Mouse (Mus musculus): Measurements from ENCODE around the gene Nop2.

The Nop2 gene

GRCm38 (mm10) chr6:125131302-125132156 lies at the start of gene Nop2:
Nop2 (plus strand) TSS chr6:125131909.
- peak; percentile 93 for DNase-seq

DNA sequence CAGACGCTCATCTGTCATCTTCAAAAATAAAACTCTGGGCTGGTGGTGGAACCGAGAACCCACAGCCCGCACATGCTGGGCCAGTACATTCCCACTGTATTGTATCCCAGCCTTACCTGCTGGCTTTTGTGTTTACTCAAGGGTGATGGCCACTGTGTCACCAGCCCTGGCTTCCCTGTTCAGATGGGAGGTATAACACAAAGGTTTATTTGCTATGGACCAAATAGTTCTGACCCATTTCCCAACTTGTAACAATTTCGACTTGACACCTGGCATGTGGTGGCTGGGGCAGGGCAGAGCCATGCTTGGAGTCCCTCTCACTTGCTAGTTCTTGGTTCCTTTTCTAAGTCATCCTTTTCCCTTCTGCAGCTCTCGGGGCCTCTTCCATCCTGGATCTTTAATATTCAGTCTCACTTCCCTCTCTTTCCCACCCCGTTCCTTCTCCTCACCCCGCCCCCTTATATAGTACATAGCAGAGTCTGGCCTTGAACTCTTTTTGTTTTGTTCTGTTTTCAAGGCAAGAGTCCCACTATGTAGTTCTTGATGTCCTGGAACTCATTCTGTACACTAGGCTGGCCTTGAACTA lies 48.8 kb upstream of the Nop2 start:
- no peak for DNase-seq

DNA sequence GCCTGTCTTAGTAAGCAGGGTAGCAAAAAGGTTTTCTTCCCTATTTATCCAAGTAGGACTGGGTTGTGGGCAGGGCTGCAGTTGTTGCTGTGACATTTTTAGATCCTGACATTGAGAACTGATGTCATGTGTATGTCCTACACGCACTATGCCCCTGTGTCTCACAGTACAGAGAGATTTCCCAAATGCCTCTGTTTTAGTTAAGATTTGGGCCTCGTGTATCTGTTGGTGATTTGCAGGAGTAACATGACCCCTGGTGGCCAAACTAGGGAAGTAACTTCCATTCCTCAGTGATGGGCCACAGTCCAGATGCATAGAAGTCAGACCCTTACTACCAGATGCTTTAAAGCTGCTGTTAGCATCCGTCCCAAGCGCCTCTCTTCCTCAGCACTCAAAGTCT lies 47.3 kb upstream of the Nop2 start:
- DNase-seq = peak; percentile 81

GRCm38 (mm10) chr6:125087937-125088336 lies 43.8 kb upstream of the Nop2 start:
- DNase-seq = no peak

DNA sequence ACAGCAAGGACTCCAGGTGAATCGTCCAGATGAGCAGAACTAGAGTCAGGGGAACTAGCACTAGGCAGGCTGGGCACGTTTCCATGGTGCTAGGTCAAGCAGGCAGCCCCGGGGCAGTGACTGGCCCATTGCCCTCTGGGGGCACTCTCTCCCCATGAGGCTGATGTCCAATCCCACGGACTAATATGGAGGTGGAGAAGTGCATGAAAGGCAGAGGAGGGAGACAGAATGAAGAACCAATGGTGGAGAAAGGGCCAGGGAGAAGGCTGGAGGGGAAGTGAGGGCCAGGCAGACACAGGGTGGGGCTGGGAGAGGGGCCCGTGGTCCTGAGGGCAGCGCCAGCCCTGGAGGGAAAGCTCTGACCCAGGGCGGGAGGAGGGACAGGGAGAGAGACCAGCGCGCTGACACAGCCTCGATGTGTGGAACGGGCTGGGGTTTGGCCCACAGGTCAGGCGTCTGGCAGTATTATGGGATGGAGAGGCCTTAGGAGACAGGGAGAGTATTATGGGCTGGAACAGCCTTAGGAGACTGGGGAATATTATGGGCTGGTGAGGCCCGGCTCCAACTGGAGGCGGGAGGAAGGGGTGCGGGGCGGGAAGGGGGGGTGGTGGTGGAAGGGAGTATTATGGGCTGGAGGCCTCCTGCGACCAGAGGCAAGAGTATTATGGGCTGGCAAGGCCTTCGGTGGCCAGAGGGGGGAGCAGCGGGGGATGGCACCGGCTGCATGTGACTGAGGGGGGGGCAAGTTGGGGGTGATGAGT lies 43.0 kb upstream of the Nop2 start:
- peak; percentile 91 for DNase-seq

DNA sequence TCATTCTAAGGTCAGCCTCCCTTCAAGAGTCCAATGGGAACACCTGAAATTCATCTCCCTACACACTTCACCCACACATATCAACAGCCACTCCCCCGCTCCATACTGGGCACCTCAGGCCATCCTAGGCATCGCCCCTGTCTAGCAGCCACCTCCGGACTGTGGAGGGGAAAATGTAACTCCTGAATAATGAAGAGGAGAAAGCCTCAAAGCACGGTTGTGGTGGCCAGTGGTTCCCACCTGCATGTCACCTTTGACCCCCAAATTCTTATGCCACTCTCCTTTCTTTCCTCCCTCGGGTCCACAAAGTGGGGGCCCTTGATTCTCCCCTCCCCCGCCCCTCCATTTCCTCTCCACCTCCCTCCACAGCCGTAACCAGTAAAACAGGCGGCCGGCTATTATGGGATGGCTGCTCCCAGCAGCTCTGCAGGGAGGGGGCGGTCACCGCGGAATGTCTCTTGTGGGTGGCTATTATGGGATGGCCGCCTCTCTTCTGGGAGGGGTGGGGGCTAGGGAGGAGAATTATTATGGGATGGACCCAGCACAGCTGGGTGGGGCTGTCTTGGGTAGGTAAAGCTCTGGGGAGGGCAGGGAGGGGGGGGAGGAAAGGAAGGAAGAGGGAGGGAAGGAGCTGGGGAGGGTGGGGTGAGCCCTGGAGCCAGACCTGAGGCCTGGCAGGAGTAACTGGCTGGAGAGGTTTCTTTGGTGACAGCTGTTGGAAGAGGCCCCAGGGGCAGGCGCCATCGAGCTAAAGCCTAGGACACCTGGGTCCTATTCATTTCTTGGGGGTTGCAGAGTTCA lies 42.0 kb upstream of the Nop2 start:
- DNase-seq = peak; percentile 94

- no peak for DNase-seq
Observed at GRCm38 (mm10) chr6:125090341-125091085, 41.2 kb upstream of the Nop2 start.

- no peak for DNase-seq
Observed at GRCm38 (mm10) chr6:125092372-125092771, 39.3 kb upstream of the Nop2 start.

DNA sequence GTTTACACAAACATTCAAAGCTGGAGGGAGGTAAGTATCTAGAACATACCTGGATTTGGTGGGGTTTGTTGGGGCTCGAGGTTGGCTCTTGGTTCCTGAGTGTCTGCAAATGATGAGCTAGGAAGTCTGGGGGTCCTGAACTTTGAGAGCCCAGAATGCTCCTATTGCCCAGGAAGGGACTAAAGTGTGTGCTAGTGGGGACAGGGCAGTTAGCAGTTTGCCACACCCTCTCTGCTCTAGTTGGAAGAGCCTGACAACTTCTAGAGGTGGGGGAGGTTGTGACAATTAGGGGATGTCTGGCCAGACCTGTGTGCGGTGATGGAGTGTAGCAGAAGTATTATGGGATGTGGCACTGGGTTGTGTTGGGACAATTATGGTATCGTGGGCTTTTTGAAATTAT lies 36.9 kb upstream of the Nop2 start:
- DNase-seq = no peak

GRCm38 (mm10) chr6:125095391-125096278 lies 36.1 kb upstream of the Nop2 start, which contains the start of gene Chd4:
Chd4 (plus strand) TSS chr6:125095981.
- DNase-seq = peak; percentile 97

- DNase-seq = no peak
Observed at GRCm38 (mm10) chr6:125096279-125096596, 35.5 kb upstream of the Nop2 start.

- peak; percentile 80 for DNase-seq
Observed at GRCm38 (mm10) chr6:125096597-125097345, 34.9 kb upstream of the Nop2 start.

GRCm38 (mm10) chr6:125097346-125097689 lies 34.4 kb upstream of the Nop2 start:
- no peak for DNase-seq

DNA sequence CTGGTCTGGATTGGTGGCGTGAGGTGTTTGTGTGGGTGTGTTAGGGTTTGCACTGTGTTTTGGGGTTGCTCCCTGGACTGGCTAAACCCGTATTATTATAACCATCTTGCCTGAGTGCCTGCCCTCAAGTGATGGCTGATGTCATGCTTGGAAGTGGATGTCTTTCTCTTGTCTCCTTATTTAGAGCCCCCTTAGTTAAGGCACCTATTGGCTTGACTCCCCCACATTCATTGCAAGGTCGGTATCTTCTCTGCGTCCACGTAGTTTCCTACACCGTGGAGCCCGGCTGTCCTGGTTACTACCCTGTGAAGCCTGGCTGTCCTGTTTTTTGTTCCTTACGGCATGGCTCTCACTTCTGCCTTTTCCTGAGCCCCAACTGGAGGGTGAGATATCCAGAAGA lies 33.8 kb upstream of the Nop2 start:
- no peak for DNase-seq

GRCm38 (mm10) chr6:125098513-125098912 lies 33.2 kb upstream of the Nop2 start:
- DNase-seq = no peak

DNA sequence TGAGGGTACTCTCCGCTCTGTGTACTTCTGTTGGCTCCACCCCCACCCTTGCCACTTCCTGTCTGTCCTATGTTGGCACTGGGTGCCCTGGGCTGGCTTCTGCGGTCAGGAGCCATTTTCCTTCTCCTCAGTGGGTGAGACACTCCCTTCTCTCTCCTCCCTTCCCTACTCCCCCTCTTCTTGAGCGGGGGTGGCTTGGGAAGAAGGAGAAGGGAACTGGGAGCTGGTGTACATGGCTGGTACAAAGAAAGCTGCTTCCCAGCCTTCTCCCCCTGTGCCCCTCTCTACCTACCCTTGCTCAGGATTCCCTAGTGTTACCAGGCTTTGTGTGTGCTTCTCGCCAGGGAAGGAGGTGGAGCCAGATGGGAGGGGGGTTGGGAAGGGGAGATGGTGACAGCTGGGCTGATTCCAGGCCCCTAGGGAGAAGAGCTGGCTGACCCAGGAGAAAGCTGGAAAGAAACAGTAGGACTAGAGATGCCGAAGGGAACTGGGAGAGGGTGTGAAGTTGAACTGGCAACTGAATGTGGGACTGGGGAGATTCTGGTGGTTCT lies 32.2 kb upstream of the Nop2 start:
- peak; percentile 69 for DNase-seq

DNA sequence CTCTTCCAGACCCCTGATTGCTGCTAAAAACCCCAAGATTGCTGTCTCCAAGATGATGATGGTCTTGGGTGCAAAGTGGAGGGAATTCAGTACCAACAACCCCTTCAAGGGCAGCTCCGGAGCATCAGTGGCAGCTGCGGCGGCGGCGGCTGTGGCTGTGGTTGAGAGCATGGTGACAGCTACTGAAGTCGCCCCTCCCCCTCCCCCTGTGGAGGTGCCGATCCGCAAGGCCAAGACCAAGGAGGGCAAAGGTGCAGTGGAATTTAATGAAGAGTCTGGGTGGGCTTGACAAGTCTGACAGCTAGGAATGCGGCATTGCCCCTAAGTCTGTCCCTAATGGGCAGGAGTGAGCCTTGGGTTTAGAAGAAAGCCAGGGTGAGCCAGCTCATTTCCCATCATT lies 30.3 kb upstream of the Nop2 start:
- DNase-seq = no peak

DNA sequence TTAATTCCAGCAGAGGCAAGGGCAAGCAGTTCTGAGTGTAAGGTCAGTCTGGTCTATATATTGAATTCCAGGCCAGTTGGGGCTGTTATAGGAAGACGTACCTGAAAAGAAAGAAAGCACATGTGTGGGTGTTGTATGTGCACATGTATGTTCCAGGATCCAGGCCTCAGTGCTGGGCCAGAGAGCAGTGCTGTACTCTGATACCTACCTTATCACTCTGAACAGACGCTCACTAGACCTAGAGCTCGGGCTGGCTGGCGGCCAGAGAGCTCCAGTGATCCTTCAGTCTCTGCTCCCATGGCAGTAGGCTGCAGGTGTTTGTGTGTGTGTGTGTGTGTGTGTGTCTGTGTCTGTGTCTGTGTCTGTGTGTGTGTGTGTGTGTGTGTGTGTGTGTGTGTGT lies 27.5 kb upstream of the Nop2 start:
- DNase-seq = no peak

DNA sequence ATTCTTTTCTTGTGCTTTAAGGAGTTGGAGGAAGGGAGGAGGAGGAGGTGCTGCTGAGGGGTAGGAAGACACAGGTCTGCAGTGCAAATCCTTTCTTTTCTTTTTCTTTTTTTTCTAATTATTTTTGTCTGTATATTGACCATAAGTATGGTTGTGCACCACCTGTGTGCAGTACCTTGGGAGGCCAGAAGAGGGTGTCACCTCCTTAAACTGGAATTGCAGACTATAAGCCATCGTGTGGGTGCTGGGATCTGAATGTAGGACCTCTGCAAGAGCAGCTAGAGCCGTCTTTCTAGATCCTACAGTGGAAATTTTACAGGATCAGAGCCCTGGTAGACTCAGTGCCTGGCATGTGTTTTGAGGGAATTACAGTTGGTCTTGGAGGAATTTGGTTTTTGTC lies 24.0 kb upstream of the Nop2 start:
- DNase-seq = no peak

DNA sequence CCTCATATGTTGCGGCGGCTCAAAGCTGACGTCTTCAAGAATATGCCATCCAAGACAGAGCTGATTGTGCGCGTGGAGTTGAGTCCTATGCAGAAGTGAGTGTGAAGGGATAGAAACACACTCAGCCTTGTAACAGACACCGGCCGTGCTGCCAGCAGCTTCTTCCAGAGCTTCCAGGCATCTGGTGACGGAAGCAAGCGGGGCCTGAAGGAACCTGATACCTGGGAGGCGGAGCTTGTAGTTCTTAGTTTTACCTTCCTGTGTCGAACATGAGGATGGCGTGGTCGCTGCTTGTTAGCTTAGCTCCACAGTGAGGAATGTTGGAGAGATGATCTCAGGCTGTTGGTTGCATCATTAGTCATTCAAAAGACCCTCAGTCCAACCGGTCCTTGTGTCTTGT lies 22.3 kb upstream of the Nop2 start:
- DNase-seq = no peak
